Mouse (Mus musculus) stomach, embryonic 16.5 days (tissue): ENCODE data around the gene Tbk1. TPM values are rescaled to one million over a fixed set of nuclear protein-coding genes. Genes with fewer than 3 reads are reported as not detected.

Experiments
- ATAC-seq: fragments of 200-750 bp; cut with Nextera tagmentation; 2 replicates; pipeline ENCODE4 v1.8.0; 2017; ENCODE audit warnings: moderate number of reproducible peaks, moderate TSS enrichment; ENCODE audit not compliant: insufficient read depth, low FRiP score
- H3K27ac ChIP-seq: fragments of 300-500 bp; sonication (generic); 2 replicates; pipeline ENCODE4 v1.5.1; 2014; ENCODE audit warnings: low read length
- H3K27me3 ChIP-seq: fragments of 300-500 bp; sonication (generic); 2 replicates; pipeline ENCODE4 v1.6.1; 2014; ENCODE audit warnings: low read length, control low read depth, mixed read lengths; ENCODE audit not compliant: control insufficient read depth, insufficient read depth
- H3K36me3 ChIP-seq: fragments of 300-500 bp; sonication (generic); 2 replicates; pipeline ENCODE4 v1.6.1; 2014; ENCODE audit warnings: low read length; ENCODE audit not compliant: control insufficient read depth, insufficient read depth
- H3K4me1 ChIP-seq: fragments of 300-500 bp; sonication (generic); 2 replicates; pipeline ENCODE4 v1.6.1; 2014; ENCODE audit warnings: low read length, control low read depth, mixed read lengths; ENCODE audit not compliant: control insufficient read depth, insufficient read depth
- H3K4me2 ChIP-seq: fragments of 300-500 bp; sonication (generic); 2 replicates; pipeline ENCODE4 v1.6.1; 2014; ENCODE audit warnings: low read depth, low read length, mixed read lengths
- H3K4me3 ChIP-seq: fragments of 300-500 bp; sonication (generic); replicated peaks from 2 replicates; pipeline ENCODE4 v1.5.1; 2014; ENCODE audit warnings: mild to moderate bottlenecking, low read length
- H3K9ac ChIP-seq: fragments of 300-500 bp; sonication (generic); 2 replicates; pipeline ENCODE4 v1.6.1; 2014; ENCODE audit warnings: low read length
- H3K9me3 ChIP-seq: fragments of 300-500 bp; sonication (generic); replicated peaks from 2 replicates; pipeline ENCODE4 v1.6.1; 2016; ENCODE audit warnings: low read length, control low read depth; ENCODE audit not compliant: control insufficient read depth
- WGBS: fragments of 180-500 bp; shearing (Covaris S2); extraction: QIAGEN DNeasy Blood & Tissue Kit; methylation state at CpG from one replicate; pipeline ENCODE4 v1.1.7; 2014; 5-methylcytosine and 5-hydroxymethylcytosine counted together
- polyA plus RNA-seq: library from polyadenylated mRNA; unstranded; fragments of >200 nt; fragmentation: Nextera tagmentation; extraction: Ambion mirVana; gene quantifications from 2 replicates; pipeline ENCODE4 v1.2.1, GENCODE M21; 2015

The Tbk1 gene
- polyA plus RNA-seq, result 34.2 and 36.7 TPM in 2 replicates

DNA sequence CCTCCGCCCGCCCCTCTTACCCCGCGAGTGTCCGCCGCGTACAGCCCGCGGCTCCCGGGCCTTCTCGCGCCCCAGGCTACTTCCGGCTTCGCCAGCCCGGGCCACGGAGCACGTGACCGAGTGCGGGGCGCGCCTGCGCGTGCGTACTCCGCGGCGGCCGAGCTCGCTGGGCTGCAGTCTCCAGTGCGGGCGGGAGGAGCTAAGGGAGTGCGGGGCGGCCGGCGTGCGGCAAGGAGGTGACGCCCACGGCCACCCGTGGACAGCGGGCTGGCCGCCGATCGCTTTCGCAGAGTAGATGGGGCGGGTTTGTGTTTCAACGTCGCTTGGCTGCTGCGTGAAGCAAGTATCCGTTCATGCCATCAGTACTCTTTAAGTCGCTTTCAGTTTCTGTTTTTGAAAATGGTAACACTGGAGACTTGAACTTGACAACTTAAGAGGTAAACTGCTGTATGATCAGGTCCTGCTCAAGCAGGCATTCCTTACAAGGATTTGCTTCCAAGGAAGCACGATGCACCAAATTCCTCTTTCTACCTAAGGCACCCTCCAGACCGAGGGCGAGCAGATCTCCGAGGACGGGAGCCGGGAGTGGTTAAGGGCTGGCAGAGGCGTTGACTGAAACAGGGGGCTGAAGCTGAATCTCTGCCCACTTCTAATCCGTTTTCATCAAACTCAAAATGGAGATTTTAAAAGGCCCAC, at the start of gene Tbk1:
TSS of gene Tbk1 (minus strand) at position 113 of the 696 bp plus-strand sequence.
- Histone ChIP-seq H3K4me2 (peak within 1 kb of the TSS; percentile 63), H3K9ac (peak within 1 kb of the TSS; percentile 96), H3K36me3 (peaks cover 7% of the 10 kb centered on the region), H3K4me3 (peak within 1 kb of the TSS; percentile 86), H3K9me3 (no peaks in the 10 kb centered on the region), H3K4me1 (peaks cover 9% of the 10 kb centered on the region), H3K27me3 (no peaks in the 10 kb centered on the region), H3K27ac (peak within 1 kb of the TSS; percentile 59)
- ATAC-seq, result peak; percentile 99
- WGBS, result under 1% methylated on average over 57 of the region's 58 CpGs

GRCm38 (mm10) chr10:121636276-121636675, 49.7 kb upstream of the Tbk1 start:
- Histone ChIP-seq H3K36me3 (no peaks in the 10 kb centered on the region), H3K4me2 (no peak overlapping the region), H3K4me1 (no peaks in the 10 kb centered on the region), H3K27me3 (peaks cover 4% of the 10 kb centered on the region; the same call in 1 of the 2 replicates), H3K27ac (no peak overlapping the region), H3K9ac (no peak overlapping the region), H3K9me3 (no peaks in the 10 kb centered on the region), H3K4me3 (no peak overlapping the region)
- ATAC-seq, result no peak
- WGBS, result 86% methylated on average over 6 of the region's 6 CpGs

- WGBS, result 44% methylated on average over 1 of the region's 1 CpGs
Observed at GRCm38 (mm10) chr10:121634159-121634558, 47.6 kb upstream of the Tbk1 start.

GRCm38 (mm10) chr10:121628561-121629040, 42.0 kb upstream of the Tbk1 start:
- peaks cover 12% of the 10 kb centered on the region for H3K4me1 ChIP-seq
- ATAC-seq, result no peak
- H3K4me2 ChIP-seq, result no peak overlapping the region
- no peak overlapping the region for H3K4me3 ChIP-seq
- H3K27me3 ChIP-seq, result no peaks in the 10 kb centered on the region
- no peaks in the 10 kb centered on the region for H3K36me3 ChIP-seq
- 88% methylated on average over 6 of the region's 6 CpGs for WGBS
- H3K9me3 ChIP-seq, result no peaks in the 10 kb centered on the region
- H3K27ac ChIP-seq, result no peak overlapping the region
- no peak overlapping the region for H3K9ac ChIP-seq

More at GRCm38 (mm10) chr10:121634159-121634558, 47.6 kb upstream of the Tbk1 start:
- Histone ChIP-seq H3K4me1 (no peaks in the 10 kb centered on the region), H3K36me3 (no peaks in the 10 kb centered on the region), H3K27me3 (no peaks in the 10 kb centered on the region; the same call in 1 of the 2 replicates), H3K9ac (no peak overlapping the region), H3K9me3 (no peaks in the 10 kb centered on the region), H3K27ac (no peak overlapping the region), H3K4me3 (no peak overlapping the region), H3K4me2 (no peak overlapping the region)
- ATAC-seq, result no peak

GRCm38 (mm10) chr10:121627216-121627852, 40.7 kb upstream of the Tbk1 start:
- Histone ChIP-seq H3K4me2 (peak overlapping the region; percentile 56), H3K9me3 (no peaks in the 10 kb centered on the region), H3K4me3 (peak overlapping the region; percentile 92), H3K9ac (no peak overlapping the region), H3K27ac (no peak overlapping the region), H3K27me3 (no peaks in the 10 kb centered on the region), H3K36me3 (no peaks in the 10 kb centered on the region), H3K4me1 (peaks cover 12% of the 10 kb centered on the region)
- ATAC-seq, result no peak
- WGBS, result 75% methylated on average over 10 of the region's 10 CpGs

- Histone ChIP-seq H3K27me3 (no peaks in the 10 kb centered on the region), H3K4me3 (peak within 1 kb of the TSS; percentile 92), H3K4me1 (peaks cover 12% of the 10 kb centered on the region), H3K36me3 (peaks cover 6% of the 10 kb centered on the region), H3K9ac (peak within 1 kb of the TSS; percentile 94), H3K9me3 (no peaks in the 10 kb centered on the region), H3K27ac (peak within 1 kb of the TSS; percentile 96), H3K4me2 (peak within 1 kb of the TSS; percentile 64)
- under 1% methylated on average over 70 of the region's 70 CpGs for WGBS
- peak; percentile 100 for ATAC-seq
Observed at GRCm38 (mm10) chr10:121626186-121626882, 39.7 kb upstream of the Tbk1 start, which contains the start of gene Xpot. TSS of gene Xpot (minus strand) at chr10:121626332.

GRCm38 (mm10) chr10:121625407-121626185, 39.0 kb upstream of the Tbk1 start:
- under 1% methylated on average over 41 of the region's 41 CpGs for WGBS

GRCm38 (mm10) chr10:121625006-121625405, 38.4 kb upstream of the Tbk1 start:
- H3K27me3 ChIP-seq, result no peaks in the 10 kb centered on the region
- peak overlapping the region; percentile 92 for H3K4me3 ChIP-seq
- peaks cover 12% of the 10 kb centered on the region for H3K4me1 ChIP-seq
- peaks cover 8% of the 10 kb centered on the region for H3K36me3 ChIP-seq
- peak overlapping the region; percentile 96 for H3K27ac ChIP-seq
- H3K9me3 ChIP-seq, result no peaks in the 10 kb centered on the region
- 6% methylated on average over 9 of the region's 9 CpGs for WGBS
- ATAC-seq, result no peak
- peak overlapping the region; percentile 64 for H3K4me2 ChIP-seq
- H3K9ac ChIP-seq, result peak overlapping the region; percentile 94

More at GRCm38 (mm10) chr10:121625407-121626185, 39.0 kb upstream of the Tbk1 start:
- no peak; the same call in 1 of the 2 replicates for ATAC-seq
- Histone ChIP-seq H3K4me3 (peak overlapping the region; percentile 92), H3K9ac (peak overlapping the region; percentile 94), H3K27ac (peak overlapping the region; percentile 96), H3K9me3 (no peaks in the 10 kb centered on the region), H3K4me2 (peak overlapping the region; percentile 64), H3K27me3 (no peaks in the 10 kb centered on the region), H3K4me1 (peaks cover 12% of the 10 kb centered on the region), H3K36me3 (peaks cover 6% of the 10 kb centered on the region)
